Mouse (Mus musculus): ENCODE measurements at regions not wholly inside any gene's neighbourhood (a gene's known extent, or its start where the extent isn't known, plus 50 kb on each side); places are given as distances from the start of the nearest gene placed in this dataset.

DNA sequence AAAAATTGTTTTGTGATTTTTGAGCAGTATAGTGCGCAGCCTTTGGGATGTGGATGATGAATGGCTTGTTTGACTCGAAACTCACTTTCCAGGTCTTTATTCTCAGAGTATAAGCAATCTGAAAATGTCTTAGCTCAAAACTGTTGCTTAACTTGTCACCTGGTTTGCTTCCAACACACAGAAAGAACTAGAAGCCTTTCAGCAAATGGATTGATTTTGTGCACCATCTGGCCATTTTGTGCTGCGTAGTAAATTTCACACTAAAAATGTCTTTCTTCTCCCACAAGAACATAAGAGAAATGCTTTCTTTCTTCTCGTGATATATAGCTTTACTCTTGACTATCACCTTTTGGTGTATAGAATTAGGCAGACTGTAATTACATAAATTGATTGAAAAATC is 219.1 kb downstream of the Lipi start:
- WGBS: 84% methylated on average over 4 of the region's 4 CpGs
- no peak overlapping the region for H3K4me3 ChIP-seq (ENCODE audit: low read length)
- ATAC-seq (ENCODE audit: low FRiP score, low TSS enrichment): no peak

GRCm38 (mm10) chr16:75365361-75365994 is 220.4 kb downstream of the Lipi start:
- H3K9ac ChIP-seq (replicated peaks; ENCODE audit: low read length): no peak overlapping the region
- no peak overlapping the region for H3K4me2 ChIP-seq (replicated peaks; ENCODE audit: low read depth, low read length)
- WGBS: 62% methylated on average over 8 of the region's 8 CpGs
- H3K27me3 ChIP-seq (ENCODE audit: insufficient read depth, low read length): no peaks in the 10 kb centered on the region
- no peak overlapping the region for H3K4me3 ChIP-seq (ENCODE audit: low read length)
- H3K27ac ChIP-seq (ENCODE audit: low read length): no peak overlapping the region
- no peak for ATAC-seq (ENCODE audit: low FRiP score, low TSS enrichment)
- no peaks in the 10 kb centered on the region for H3K4me1 ChIP-seq (ENCODE audit: insufficient read depth, low read length)
- H3K9me3 ChIP-seq (ENCODE audit: low read length): no peaks in the 10 kb centered on the region
- H3K36me3 ChIP-seq (ENCODE audit: insufficient read depth, low read length): no peaks in the 10 kb centered on the region

More for the DNA sequence above, 219.1 kb downstream of the Lipi start:
- H3K4me1 ChIP-seq (ENCODE audit: insufficient read depth, low read length): no peaks in the 10 kb centered on the region
- H3K36me3 ChIP-seq (ENCODE audit: insufficient read depth, low read length): no peaks in the 10 kb centered on the region
- no peak overlapping the region for H3K27ac ChIP-seq (ENCODE audit: low read length)
- no peak overlapping the region for H3K9ac ChIP-seq (replicated peaks; ENCODE audit: low read length)
- no peaks in the 10 kb centered on the region for H3K9me3 ChIP-seq (ENCODE audit: low read length)
- H3K27me3 ChIP-seq (ENCODE audit: insufficient read depth, low read length): no peaks in the 10 kb centered on the region
- no peak overlapping the region for H3K4me2 ChIP-seq (replicated peaks; ENCODE audit: low read depth, low read length)

DNA sequence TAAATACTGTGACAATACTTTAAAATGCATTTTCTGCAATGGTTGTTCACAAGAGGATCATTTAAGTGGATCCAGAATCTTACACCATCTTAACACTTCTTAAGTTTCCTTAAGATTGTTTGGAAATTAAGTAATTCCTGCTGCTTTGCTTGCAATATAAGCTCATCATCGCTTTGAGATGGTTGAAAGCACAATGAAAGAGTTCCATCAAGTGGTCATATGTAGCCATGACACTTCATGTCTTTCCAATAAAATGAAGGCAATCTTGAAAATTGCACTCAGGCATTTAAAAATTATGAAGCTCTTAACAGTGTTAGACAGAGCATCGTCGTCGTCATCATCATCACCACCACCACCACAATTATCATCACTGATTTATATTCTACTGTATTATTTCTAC is 223.8 kb downstream of the Lipi start:
- Histone ChIP-seq H3K4me2 (replicated peaks; ENCODE audit: low read depth, low read length) (no peak overlapping the region), H3K36me3 (ENCODE audit: insufficient read depth, low read length) (no peaks in the 10 kb centered on the region), H3K27me3 (ENCODE audit: insufficient read depth, low read length) (no peaks in the 10 kb centered on the region), H3K9ac (replicated peaks; ENCODE audit: low read length) (no peak overlapping the region), H3K4me1 (ENCODE audit: insufficient read depth, low read length) (no peaks in the 10 kb centered on the region), H3K4me3 (ENCODE audit: low read length) (no peak overlapping the region), H3K27ac (ENCODE audit: low read length) (no peak overlapping the region), H3K9me3 (ENCODE audit: low read length) (no peaks in the 10 kb centered on the region)
- no peak for ATAC-seq (ENCODE audit: low FRiP score, low TSS enrichment)
- WGBS: 69% methylated on average over 4 of the region's 4 CpGs

DNA sequence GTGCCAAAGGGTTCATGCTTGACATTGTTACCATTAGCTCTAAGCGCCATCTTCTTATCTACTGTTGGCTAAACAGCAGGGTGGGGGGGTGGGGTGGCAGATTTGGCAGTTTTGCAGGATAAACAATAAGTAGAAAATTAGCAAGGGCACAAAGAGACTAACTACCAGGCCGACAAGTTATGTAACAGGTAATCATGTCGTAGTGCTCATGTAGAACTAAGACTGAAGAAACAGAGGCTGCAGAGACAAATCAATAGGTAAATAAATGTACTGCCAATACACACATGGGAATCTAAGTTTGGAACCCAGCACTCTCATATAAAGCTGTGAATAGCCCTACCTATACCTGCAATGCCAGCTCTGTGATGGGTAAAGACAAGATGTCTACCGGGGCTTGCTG is 225.1 kb downstream of the Lipi start:
- Histone ChIP-seq H3K27me3 (ENCODE audit: insufficient read depth, low read length) (no peaks in the 10 kb centered on the region), H3K36me3 (ENCODE audit: insufficient read depth, low read length) (no peaks in the 10 kb centered on the region), H3K4me3 (ENCODE audit: low read length) (no peak overlapping the region), H3K4me1 (ENCODE audit: insufficient read depth, low read length) (no peaks in the 10 kb centered on the region), H3K27ac (ENCODE audit: low read length) (no peak overlapping the region), H3K9ac (replicated peaks; ENCODE audit: low read length) (no peak overlapping the region), H3K9me3 (ENCODE audit: low read length) (no peaks in the 10 kb centered on the region), H3K4me2 (replicated peaks; ENCODE audit: low read depth, low read length) (no peak overlapping the region)
- WGBS: 89% methylated on average over 4 of the region's 4 CpGs
- no peak for ATAC-seq (ENCODE audit: low FRiP score, low TSS enrichment)

DNA sequence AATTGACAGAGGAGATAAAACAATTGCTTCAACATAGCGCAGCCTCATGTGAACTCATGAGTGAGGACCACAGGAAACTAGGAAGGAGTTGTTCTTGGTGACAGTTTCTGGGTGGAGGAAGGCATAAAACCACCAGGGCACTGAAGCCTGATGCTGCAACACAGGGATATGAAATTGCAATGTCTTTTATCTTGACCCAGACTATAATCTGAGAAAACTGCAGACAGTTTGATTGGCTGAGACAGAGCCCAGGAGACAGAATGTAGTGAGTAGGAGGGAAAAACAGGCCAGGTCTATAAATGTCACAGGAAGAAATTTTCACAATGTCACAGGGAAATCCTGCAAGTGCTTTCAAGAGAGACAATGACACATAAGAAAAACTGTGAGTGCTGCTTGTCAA is 232.5 kb downstream of the Lipi start:
- Histone ChIP-seq H3K36me3 (ENCODE audit: insufficient read depth, low read length) (no peaks in the 10 kb centered on the region), H3K9ac (replicated peaks; ENCODE audit: low read length) (no peak overlapping the region), H3K4me3 (ENCODE audit: low read length) (no peak overlapping the region), H3K27ac (ENCODE audit: low read length) (no peak overlapping the region), H3K27me3 (ENCODE audit: insufficient read depth, low read length) (no peaks in the 10 kb centered on the region), H3K9me3 (ENCODE audit: low read length) (no peaks in the 10 kb centered on the region), H3K4me2 (replicated peaks; ENCODE audit: low read depth, low read length) (no peak overlapping the region), H3K4me1 (ENCODE audit: insufficient read depth, low read length) (no peaks in the 10 kb centered on the region)
- 83% methylated on average over 1 of the region's 1 CpGs for WGBS
- no peak for ATAC-seq (ENCODE audit: low FRiP score, low TSS enrichment)

DNA sequence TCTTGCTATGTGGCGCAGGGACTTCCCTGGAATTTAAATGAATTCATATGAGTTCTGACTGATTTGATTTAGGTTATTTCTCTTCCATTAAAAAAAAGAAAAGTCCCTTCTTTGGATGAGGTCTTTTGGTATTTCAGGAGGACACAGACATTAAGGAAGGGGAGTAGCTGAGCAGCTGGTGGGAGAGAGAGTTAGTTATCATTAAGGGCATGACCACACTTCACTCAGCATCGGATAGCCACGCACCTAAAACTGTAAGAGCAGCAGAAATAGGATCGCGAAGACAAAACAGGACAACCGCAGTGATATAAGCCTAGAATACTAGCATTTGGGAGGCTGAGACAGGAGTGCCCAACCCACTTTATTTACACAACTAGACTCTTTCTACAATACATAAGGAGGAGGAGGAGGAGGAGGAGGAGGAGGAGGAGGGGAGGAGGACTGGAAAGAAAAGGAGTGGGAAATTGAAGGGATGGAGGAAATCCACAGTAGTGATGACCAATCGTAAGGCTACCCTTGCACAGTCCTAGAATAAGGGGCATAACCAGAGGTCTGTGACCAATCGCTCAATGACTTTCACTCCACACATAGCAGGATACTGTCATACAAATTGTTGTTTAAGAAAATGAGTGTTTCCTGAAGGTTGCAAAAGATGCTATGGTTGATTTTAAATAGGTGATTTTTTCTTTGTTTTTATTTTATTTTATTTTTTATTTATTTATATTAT is 241.5 kb downstream of the Lipi start:
- H3K27me3 ChIP-seq (ENCODE audit: insufficient read depth, low read length): no peaks in the 10 kb centered on the region
- WGBS: 76% methylated on average over 8 of the region's 8 CpGs
- H3K4me2 ChIP-seq (replicated peaks; ENCODE audit: low read depth, low read length): no peak overlapping the region
- no peaks in the 10 kb centered on the region for H3K4me1 ChIP-seq (ENCODE audit: insufficient read depth, low read length)
- H3K36me3 ChIP-seq (ENCODE audit: insufficient read depth, low read length): no peaks in the 10 kb centered on the region
- no peak for ATAC-seq (ENCODE audit: low FRiP score, low TSS enrichment)
- H3K9me3 ChIP-seq (ENCODE audit: low read length): no peaks in the 10 kb centered on the region
- no peak overlapping the region for H3K27ac ChIP-seq (ENCODE audit: low read length)
- H3K9ac ChIP-seq (replicated peaks; ENCODE audit: low read length): no peak overlapping the region
- H3K4me3 ChIP-seq (ENCODE audit: low read length): no peak overlapping the region

GRCm38 (mm10) chr16:75343028-75343901 is 242.6 kb downstream of the Lipi start:
- peak overlapping the region; percentile 33 for H3K4me2 ChIP-seq (replicated peaks; ENCODE audit: low read depth, low read length)
- 40% methylated on average over 11 of the region's 11 CpGs for WGBS
- peak; percentile 67; the same call in 1 of the 2 replicates for ATAC-seq (ENCODE audit: low FRiP score, low TSS enrichment)
- H3K9ac ChIP-seq (replicated peaks; ENCODE audit: low read length): no peak overlapping the region
- no peak overlapping the region for H3K27ac ChIP-seq (ENCODE audit: low read length)
- no peaks in the 10 kb centered on the region for H3K9me3 ChIP-seq (ENCODE audit: low read length)
- no peaks in the 10 kb centered on the region for H3K36me3 ChIP-seq (ENCODE audit: insufficient read depth, low read length)
- no peaks in the 10 kb centered on the region for H3K27me3 ChIP-seq (ENCODE audit: insufficient read depth, low read length)
- H3K4me1 ChIP-seq (ENCODE audit: insufficient read depth, low read length): no peaks in the 10 kb centered on the region
- no peak overlapping the region for H3K4me3 ChIP-seq (ENCODE audit: low read length)

- WGBS: 83% methylated on average over 2 of the region's 2 CpGs
- no peaks in the 10 kb centered on the region for H3K9me3 ChIP-seq (ENCODE audit: low read length)
Measured at GRCm38 (mm10) chr16:75334228-75334627, 251.6 kb downstream of the Lipi start.

DNA sequence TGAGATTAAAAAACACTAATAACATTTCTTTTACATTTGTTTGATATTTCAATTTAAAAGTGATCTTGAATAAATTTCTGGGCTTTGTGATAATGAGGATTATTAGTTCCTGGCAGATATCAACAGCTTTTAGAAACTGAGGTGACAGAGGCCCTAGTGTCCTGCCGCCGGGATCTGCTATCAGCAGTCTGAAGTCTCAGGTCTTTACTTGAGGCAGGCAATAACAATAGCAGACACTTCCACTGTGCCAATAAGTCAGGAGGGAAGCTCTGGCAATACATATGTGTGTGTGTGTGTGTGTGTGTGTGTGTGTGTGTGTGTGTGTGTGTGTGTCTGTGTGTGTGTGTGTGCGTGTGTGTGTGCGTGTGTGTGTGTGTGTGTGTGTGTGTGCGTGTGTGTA is 252.1 kb downstream of the Lipi start:
- ATAC-seq (ENCODE audit: low FRiP score, low TSS enrichment): no peak
- H3K9me3 ChIP-seq (ENCODE audit: low read length): no peaks in the 10 kb centered on the region
- WGBS: 78% methylated on average over 5 of the region's 5 CpGs
- H3K27me3 ChIP-seq (ENCODE audit: insufficient read depth, low read length): no peaks in the 10 kb centered on the region
- H3K4me1 ChIP-seq (ENCODE audit: insufficient read depth, low read length): no peaks in the 10 kb centered on the region
- no peaks in the 10 kb centered on the region for H3K36me3 ChIP-seq (ENCODE audit: insufficient read depth, low read length)
- no peak overlapping the region for H3K27ac ChIP-seq (ENCODE audit: low read length)
- no peak overlapping the region for H3K9ac ChIP-seq (replicated peaks; ENCODE audit: low read length)
- no peak overlapping the region for H3K4me2 ChIP-seq (replicated peaks; ENCODE audit: low read depth, low read length)
- H3K4me3 ChIP-seq (ENCODE audit: low read length): no peak overlapping the region

More at GRCm38 (mm10) chr16:75334228-75334627, 251.6 kb downstream of the Lipi start:
- Histone ChIP-seq H3K4me1 (ENCODE audit: insufficient read depth, low read length) (no peaks in the 10 kb centered on the region), H3K27me3 (ENCODE audit: insufficient read depth, low read length) (no peaks in the 10 kb centered on the region), H3K4me3 (ENCODE audit: low read length) (no peak overlapping the region), H3K9ac (replicated peaks; ENCODE audit: low read length) (no peak overlapping the region), H3K36me3 (ENCODE audit: insufficient read depth, low read length) (no peaks in the 10 kb centered on the region), H3K27ac (ENCODE audit: low read length) (no peak overlapping the region), H3K4me2 (replicated peaks; ENCODE audit: low read depth, low read length) (no peak overlapping the region)
- no peak for ATAC-seq (ENCODE audit: low FRiP score, low TSS enrichment)

Measured in kidney, embryonic 16.5 days (tissue).